In the genomic region with DNA sequence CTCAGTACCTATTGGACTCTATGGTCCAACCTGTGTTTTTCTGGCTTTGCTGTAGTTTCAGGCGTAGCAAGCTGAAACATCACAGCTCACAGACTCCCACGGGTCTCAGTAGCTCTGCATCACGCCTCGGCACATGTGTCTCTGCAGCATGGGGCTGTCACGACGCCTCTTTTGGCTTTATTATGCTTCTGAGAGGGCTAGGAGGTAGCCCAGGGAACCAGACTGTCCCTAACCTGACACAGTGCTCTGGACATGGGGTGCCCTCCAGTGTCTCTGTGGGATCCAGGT, we compare ENCODE assay signal across 8 mouse cellular contexts. TPM values are rescaled to one million over a fixed set of nuclear protein-coding genes. Genes with fewer than 3 reads are reported as not detected.
DNase-seq lines count a peak whose midpoint lies in the region; ATAC-seq and TF ChIP-seq lines count a peak whose summit lies in the region.

No protein-coding gene starts in this region.

- TF ChIP-seq EP300 in CH12.LX (IDR thresholded peaks at IDR 0.05; ENCODE audit: low read length), result no peak

- peaks cover 4% of the 10 kb centered on the region for H3K27me3 ChIP-seq in CH12.LX (replicated peaks)
- no peaks in the 10 kb centered on the region for H3K27me3 ChIP-seq in forebrain, embryonic 16.5 days (replicated peaks; ENCODE audit: control insufficient read depth, insufficient read depth, low read length)
- H3K27me3 ChIP-seq in limb, embryonic 13.5 days, result no peaks in the 10 kb centered on the region
- no peaks in the 10 kb centered on the region for H3K27me3 ChIP-seq in stomach, embryonic 15.5 days (replicated peaks)

- H3K27ac ChIP-seq in CH12.LX (ENCODE audit: insufficient read depth, low read depth), result peak overlapping the region; percentile 45
- no peak overlapping the region for H3K27ac ChIP-seq in forebrain, embryonic 16.5 days (ENCODE audit: low read length)
- H3K27ac ChIP-seq in limb, embryonic 13.5 days, result peak overlapping the region; percentile 73
- peak overlapping the region; percentile 67 for H3K27ac ChIP-seq in stomach, embryonic 15.5 days

- TF ChIP-seq RAD21 in CH12.LX (IDR thresholded peaks at IDR 0.05; ENCODE audit: low read depth, low read length), result no peak

- H3K36me3 ChIP-seq in CH12.LX (replicated peaks in 1 of 2; ENCODE audit: control insufficient read depth in 1 of 2, insufficient read depth in 1 of 2, low read length in 1 of 2), result peaks cover 14 to 40% of the 10 kb centered on the region in 2 experiments
- no peaks in the 10 kb centered on the region for H3K36me3 ChIP-seq in forebrain, embryonic 16.5 days (ENCODE audit: control insufficient read depth, insufficient read depth)
- peaks cover 53% of the 10 kb centered on the region for H3K36me3 ChIP-seq in limb, embryonic 13.5 days
- H3K36me3 ChIP-seq in stomach, embryonic 15.5 days, result peaks cover 18% of the 10 kb centered on the region

- TF ChIP-seq CTCF in CH12.LX (conservative IDR thresholded peaks at IDR 0.05 in 1 of 2, IDR thresholded peaks at IDR 0.05 in 1 of 2; ENCODE audit: low read depth in 2 of 2, low read length in 2 of 2), result no peak

- no peak for ATAC-seq in forebrain, embryonic 16.5 days
- no peak for ATAC-seq in limb, embryonic 13.5 days (ENCODE audit: low FRiP score, low read depth)
- no peak for ATAC-seq in stomach, embryonic 15.5 days (ENCODE audit: insufficient read depth, low FRiP score, low read depth)
- no peak for ATAC-seq in activated CD4-positive, CD25-positive, alpha-beta regulatory T cell, adult 4 months
- ATAC-seq in cerebellum, adult (ENCODE audit: insufficient number of reproducible peaks, low FRiP score, low TSS enrichment), result no peak

- no peak for TF ChIP-seq POLR2A in CH12.LX (IDR thresholded peaks at IDR 0.05; ENCODE audit: low read depth, low read length)

- H3K79me2 ChIP-seq in CH12.LX (replicated peaks; ENCODE audit: control insufficient read depth, extremely low read depth, insufficient read depth, poor library complexity, severe bottlenecking), result peaks cover 11% of the 10 kb centered on the region; the same call in 1 of the 2 replicates

- H3K4me3 ChIP-seq in CH12.LX (replicated peaks in 1 of 3; ENCODE audit: low read depth in 2 of 3, low read length in 2 of 3, poor library complexity in 1 of 3), result peak overlapping the region in 1 of 3 experiments; percentile 1
- 0 out of 2 replicates have a peak overlapping the region, but pooled peaks have one; percentile 4 for H3K4me3 ChIP-seq in forebrain, embryonic 16.5 days (replicated peaks; ENCODE audit: low read length)
- peak overlapping the region; percentile 98 for H3K4me3 ChIP-seq in limb, embryonic 13.5 days
- peak overlapping the region; percentile 25 for H3K4me3 ChIP-seq in stomach, embryonic 15.5 days (replicated peaks)

- peak overlapping the region; percentile 35 for H3K4me2 ChIP-seq in CH12.LX (ENCODE audit: insufficient read depth, low read depth, poor library complexity, severe bottlenecking)
- H3K4me2 ChIP-seq in forebrain, embryonic 16.5 days (ENCODE audit: low read length), result peak overlapping the region; percentile 32
- peak overlapping the region; percentile 95 for H3K4me2 ChIP-seq in limb, embryonic 13.5 days (replicated peaks)
- H3K4me2 ChIP-seq in stomach, embryonic 15.5 days, result peak overlapping the region; percentile 100

- WGBS in forebrain, embryonic 16.5 days, result 67% methylated on average over 6 of the region's 6 CpGs
- WGBS in limb, embryonic 13.5 days, result 9% methylated on average over 6 of the region's 6 CpGs
- WGBS in stomach, embryonic 15.5 days, result 50% methylated on average over 6 of the region's 6 CpGs

- no peaks in the 10 kb centered on the region for H3K9me3 ChIP-seq in CH12.LX (replicated peaks; ENCODE audit: low read length)
- no peaks in the 10 kb centered on the region for H3K9me3 ChIP-seq in forebrain, embryonic 16.5 days (ENCODE audit: control insufficient read depth, low read length)
- no peaks in the 10 kb centered on the region for H3K9me3 ChIP-seq in limb, embryonic 13.5 days
- no peaks in the 10 kb centered on the region for H3K9me3 ChIP-seq in stomach, embryonic 15.5 days

- dilution Hi-C loops in CH12.LX (cut with MboI; ENCODE audit: extremely low pct_ligation_motif_present, extremely low pct_unique_long_range_greater_than_20kb, low sequenced_read_pairs), result no loop called here

- in situ Hi-C loops in CH12.LX (cut with MboI; ENCODE audit: low pct_ligation_motif_present, low pct_unique_long_range_greater_than_20kb, low sequenced_read_pairs), result no loop called here

- 0 out of 2 replicates have a peak overlapping the region, but pooled peaks have one; percentile 7 for H3K9ac ChIP-seq in CH12.LX (ENCODE audit: insufficient read depth, low read depth)
- H3K9ac ChIP-seq in forebrain, embryonic 16.5 days (replicated peaks; ENCODE audit: low read depth, low read length), result 0 out of 2 replicates have a peak overlapping the region, but pooled peaks have one; percentile 12
- peak overlapping the region; percentile 100 for H3K9ac ChIP-seq in limb, embryonic 13.5 days
- peak overlapping the region; percentile 9; the same call in 1 of the 2 replicates for H3K9ac ChIP-seq in stomach, embryonic 15.5 days

- peak; percentile 48 for DNase-seq in kidney, adult 18-20 months
- no peak for DNase-seq in kidney, postnatal 14 days
- no peak for DNase-seq in CH12.LX (ENCODE audit: extremely low read depth)

- peaks cover 28 to 56% of the 10 kb centered on the region in 2 experiments for H3K4me1 ChIP-seq in CH12.LX (ENCODE audit: control insufficient read depth in 1 of 2, insufficient read depth in 2 of 2)
- peaks cover 38% of the 10 kb centered on the region for H3K4me1 ChIP-seq in forebrain, embryonic 16.5 days (replicated peaks; ENCODE audit: control insufficient read depth, insufficient read depth, low read length)
- peaks cover 60% of the 10 kb centered on the region for H3K4me1 ChIP-seq in limb, embryonic 13.5 days
- peaks cover 31% of the 10 kb centered on the region for H3K4me1 ChIP-seq in stomach, embryonic 15.5 days

TF ChIP-seq in CH12.LX, 34 proteins besides CTCF, POLR2A, EP300 and RAD21:
- no peak for TF ChIP-seq CHD2 (IDR thresholded peaks at IDR 0.05; ENCODE audit: low read length)
- TF ChIP-seq ZC3H11A (IDR thresholded peaks at IDR 0.05; ENCODE audit: low read depth, low read length), result no peak
- TF ChIP-seq ZKSCAN1 (IDR thresholded peaks at IDR 0.05; ENCODE audit: borderline replicate concordance, low read depth, low read length), result no peak
- TF ChIP-seq TBP (conservative IDR thresholded peaks at IDR 0.05; ENCODE audit: low read depth, low read length), result no peak
- no peak for TF ChIP-seq KAT2A (IDR thresholded peaks at IDR 0.05; ENCODE audit: insufficient replicate concordance, low read length)
- TF ChIP-seq JUN (IDR thresholded peaks at IDR 0.05; ENCODE audit: insufficient read depth, low read depth, low read length), result no peak
- peak; percentile 38; the same call in 1 of the 2 replicates for TF ChIP-seq MAX (IDR thresholded peaks at IDR 0.05; ENCODE audit: low read length)
TF ChIP-seq in CH12.LX: peak in this region for 1.

RNA-seq across cellular contexts. Expression of a gene that starts 2.9 kb away (rescaled TPM):
- total RNA-seq in CH12.LX (2012; rRNA removed), result 8.0 and 10.0 TPM in 2 replicates
- 4.9 and 6.2 TPM in 2 replicates for total RNA-seq in CH12.LX (2014; rRNA removed)
- 8.2 and 11.4 TPM in 2 replicates for polyA plus RNA-seq in CH12.LX (2012; ENCODE audit: insufficient read length, low read depth)
- 9.0 and 10.3 TPM in 2 replicates for polyA plus RNA-seq in forebrain, embryonic 16.5 days (2015; fragmentation: Nextera tagmentation; extraction: Ambion mirVana)
- 40.5 and 41.1 TPM in 2 replicates for polyA plus RNA-seq in limb, embryonic 13.5 days (2015; fragmentation: Nextera tagmentation; extraction: Ambion mirVana)
- polyA plus RNA-seq in stomach, embryonic 15.5 days (2015; fragmentation: Nextera tagmentation; extraction: Ambion mirVana), result 16.8 and 17.1 TPM in 2 replicates
- polyA plus RNA-seq in activated CD4-positive, CD25-positive, alpha-beta regulatory T cell, adult 4 months (2017; shearing (Covaris generic)), result 10 to 100 TPM; 16.7 to 20.0 TPM

RNA-seq across cellular contexts. Expression of a gene that starts 57.9 kb away (rescaled TPM):
- total RNA-seq in CH12.LX (2012; rRNA removed) (1,844 and 1,867 TPM in 2 replicates), CH12.LX (2014; rRNA removed) (1,058 and 1,082 TPM in 2 replicates)
- polyA plus RNA-seq in CH12.LX (2012; ENCODE audit: insufficient read length, low read depth), result 1,042 and 1,257 TPM in 2 replicates
- 564 and 591 TPM in 2 replicates for polyA plus RNA-seq in forebrain, embryonic 16.5 days (2015; fragmentation: Nextera tagmentation; extraction: Ambion mirVana)
- polyA plus RNA-seq in limb, embryonic 13.5 days (2015; fragmentation: Nextera tagmentation; extraction: Ambion mirVana), result 876 and 951 TPM in 2 replicates
- 805 and 953 TPM in 2 replicates for polyA plus RNA-seq in stomach, embryonic 15.5 days (2015; fragmentation: Nextera tagmentation; extraction: Ambion mirVana)
- 1,000 to 10,000 TPM; 1,290 to 1,880 TPM for polyA plus RNA-seq in activated CD4-positive, CD25-positive, alpha-beta regulatory T cell, adult 4 months (2017; shearing (Covaris generic))

Comparison
In these comparisons a context has a peak if more than half of its experiments do, and no peak if none do; other contexts are left out.
1. H3K4me2 ChIP-seq: peak in every context shown above with its lines; median percentile 100 in stomach, embryonic 15.5 days; 95 in limb, embryonic 13.5 days; 35 in CH12.LX; 32 in forebrain, embryonic 16.5 days.
2. H3K9ac ChIP-seq: peak in every context shown above with its lines; median percentile 100 in limb, embryonic 13.5 days; 12 in forebrain, embryonic 16.5 days; 9 in stomach, embryonic 15.5 days; 7 in CH12.LX.